In genomic region chr9:96369654-96370384, GRCm38 (mm10) we compare ENCODE assay signal across 22 mouse cellular contexts. TPM values are rescaled to one million over a fixed set of nuclear protein-coding genes. Genes with fewer than 3 reads are reported as not detected.
DNase-seq lines count a peak whose midpoint lies in the region; ATAC-seq lines count a peak whose summit lies in the region.
"Had no signal": no experiment of that assay in that cellular context is flagged by ENCODE, and none has a peak within 500 bp of the region (broad histone marks: within the 10 kb centered on the region; RNA-seq: fewer than 3 reads in every experiment).

No protein-coding gene starts in this region.

- no peaks in the 10 kb centered on the region for H3K36me3 ChIP-seq in lung, embryonic 16.5 days (ENCODE audit: control insufficient read depth, insufficient read depth, low read length)
- H3K36me3 ChIP-seq: heart, embryonic 15.5 days; hindbrain, embryonic 12.5 days; kidney, embryonic 15.5 days; limb, embryonic 10.5 days; midbrain, embryonic 13.5 days had no signal

- H3K4me3 ChIP-seq in lung, embryonic 16.5 days (ENCODE audit: low read length), result no peak overlapping the region
- H3K4me3 ChIP-seq: erythroblast, embryonic 14.5 days; heart, embryonic 15.5 days; hindbrain, embryonic 12.5 days; kidney, embryonic 15.5 days; limb, embryonic 10.5 days; midbrain, embryonic 13.5 days had no signal

- no peaks in the 10 kb centered on the region for H3K4me1 ChIP-seq in lung, embryonic 16.5 days (replicated peaks; ENCODE audit: control insufficient read depth, insufficient read depth, low read length)
- H3K4me1 ChIP-seq: heart, embryonic 15.5 days; hindbrain, embryonic 12.5 days; kidney, embryonic 15.5 days; midbrain, embryonic 13.5 days had no signal

- DNase-seq in lung, postnatal 25 days (ENCODE audit: low spot score), result no peak
- peak; percentile 63 for DNase-seq in induced T-regulatory cell, adult 2 months (ENCODE audit: low read depth)
- DNase-seq in gastrocnemius, postnatal 14 days, result no peak
- DNase-seq in kidney, postnatal 14 days, result no peak
- no peak for DNase-seq in embryo, embryonic 11 days
- DNase-seq: adrenal gland, adult 2 months; cerebellum, postnatal 10 days; heart, adult 18-20 months; lung, postnatal 4 days; thymus, postnatal 36 days had no signal

- intact Hi-C loops in gastrocnemius, postnatal 14 days (cut with DNase I; ENCODE audit: low total_unique reads), result no loop called here

- H3K27me3 ChIP-seq in lung, embryonic 16.5 days (ENCODE audit: control insufficient read depth, insufficient read depth, low read depth, low read length), result no peaks in the 10 kb centered on the region
- H3K27me3 ChIP-seq: heart, embryonic 15.5 days; hindbrain, embryonic 12.5 days; kidney, embryonic 15.5 days; midbrain, embryonic 13.5 days had no signal

- H3K4me2 ChIP-seq in lung, embryonic 16.5 days (ENCODE audit: low read depth, low read length), result no peak overlapping the region
- H3K4me2 ChIP-seq: heart, embryonic 15.5 days; hindbrain, embryonic 12.5 days; kidney, embryonic 15.5 days; midbrain, embryonic 13.5 days had no signal

- 29% methylated on average over 5 of the region's 5 CpGs for WGBS in lung, embryonic 16.5 days

- no peak overlapping the region for H3K27ac ChIP-seq in lung, embryonic 16.5 days (ENCODE audit: low read length)
- H3K27ac ChIP-seq: hindbrain, embryonic 12.5 days; kidney, embryonic 15.5 days; limb, embryonic 10.5 days; liver, embryonic 14.5 days; midbrain, embryonic 13.5 days had no signal

- ATAC-seq in lung, embryonic 16.5 days (ENCODE audit: low read depth), result 0 out of 2 replicates have a peak, but pooled peaks have one; percentile 18
- peak; percentile 59 for ATAC-seq in CD4-positive, CD25-positive, alpha-beta regulatory T cell, adult 4 months
- peak; percentile 68 for ATAC-seq in megakaryocyte progenitor cell, adult 5-6 weeks (replicated peaks; ENCODE audit: poor library complexity)
- ATAC-seq: forebrain, embryonic 14.5 days; intestine, embryonic 16.5 days; midbrain, embryonic 13.5 days had no signal

- no peaks in the 10 kb centered on the region for H3K9me3 ChIP-seq in lung, embryonic 16.5 days (ENCODE audit: control insufficient read depth, low read length)
- H3K9me3 ChIP-seq: heart, embryonic 15.5 days; hindbrain, embryonic 12.5 days; kidney, embryonic 15.5 days; limb, embryonic 10.5 days; midbrain, embryonic 13.5 days had no signal

- no peak overlapping the region for H3K9ac ChIP-seq in lung, embryonic 16.5 days (ENCODE audit: low read length)
- H3K9ac ChIP-seq: heart, embryonic 15.5 days; hindbrain, embryonic 12.5 days; kidney, embryonic 15.5 days; liver, embryonic 14.5 days; midbrain, embryonic 13.5 days had no signal

RNA-seq across cellular contexts. Expression of gene Atp1b3, which starts 5.6 kb away (rescaled TPM):
- polyA plus RNA-seq in lung, embryonic 16.5 days (2015; fragmentation: Nextera tagmentation; extraction: Ambion mirVana), result 177 and 188 TPM in 2 replicates
- 100 to 1,000 TPM; 219 to 284 TPM for polyA plus RNA-seq in CD4-positive, CD25-positive, alpha-beta regulatory T cell, adult 4 months (2017; shearing (Covaris generic))
- total RNA-seq in megakaryocyte progenitor cell, adult 5-6 weeks (2015), result 206 and 221 TPM in 2 replicates
- total RNA-seq in megakaryocyte progenitor cell, adult 5-6 weeks (2017), result 106 and 130 TPM in 2 replicates
- total RNA-seq in gastrocnemius, postnatal 14 days (2021), result 10 to 100 TPM; 43.7 to 49.2 TPM

Comparison
In these comparisons a context has a peak if more than half of its experiments do, and no peak if none do; other contexts are left out.
1. ATAC-seq: peak in every context shown above with its lines; median percentile 68 in megakaryocyte progenitor cell, adult 5-6 weeks; 59 in CD4-positive, CD25-positive, alpha-beta regulatory T cell, adult 4 months; 18 in lung, embryonic 16.5 days.